Mouse (Mus musculus): ENCODE results near the gene Elfn1. TPM values are rescaled to one million over a fixed set of nuclear protein-coding genes. Genes with fewer than 3 reads are reported as not detected.

Gene Elfn1
- polyA plus RNA-seq, 1 experiment from 2014 or later: 0.44 TPM

DNA sequence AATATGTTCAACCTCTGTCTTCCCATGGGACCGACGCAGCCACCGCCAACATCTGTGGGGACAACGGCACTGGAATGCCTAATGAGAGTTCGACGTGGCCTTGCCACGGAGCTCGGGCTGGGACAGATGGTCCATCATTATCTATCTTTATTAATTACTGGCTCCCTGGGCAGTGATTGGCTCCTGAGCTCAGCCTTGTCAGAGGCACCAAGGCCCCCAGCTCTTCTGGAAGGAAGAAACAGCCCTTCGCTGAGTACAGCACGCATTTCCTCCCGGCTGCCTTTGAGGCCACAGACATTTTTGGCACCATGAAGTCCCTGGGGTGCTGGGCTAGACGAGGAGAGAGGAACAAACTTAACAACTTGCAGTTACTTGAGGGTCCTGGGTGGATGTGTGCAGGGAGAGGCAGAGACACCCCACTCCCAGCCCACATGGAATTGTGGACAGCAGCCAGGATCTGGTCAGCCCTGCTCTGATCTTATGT lies 13.7 kb upstream of the Elfn1 start:
- H3K27me3 ChIP-seq: peaks cover 3% of the 10 kb centered on the region; the same call in 1 of the 2 replicates
- H3K4me1 ChIP-seq: peaks cover 47% of the 10 kb centered on the region
- H3K4me3 ChIP-seq: no peak overlapping the region
- H3K27ac ChIP-seq: peak overlapping the region; percentile 22; the same call in 1 of the 2 replicates
- H3K9me3 ChIP-seq (replicated peaks): no peaks in the 10 kb centered on the region
- 46% methylated on average over 12 of the region's 12 CpGs for WGBS
- H3K4me2 ChIP-seq: no peak overlapping the region
- no peaks in the 10 kb centered on the region for H3K36me3 ChIP-seq (ENCODE audit: poor library complexity, severe bottlenecking)
- H3K9ac ChIP-seq: no peak overlapping the region
- peak; percentile 11; the same call in 1 of the 2 replicates for ATAC-seq

DNA sequence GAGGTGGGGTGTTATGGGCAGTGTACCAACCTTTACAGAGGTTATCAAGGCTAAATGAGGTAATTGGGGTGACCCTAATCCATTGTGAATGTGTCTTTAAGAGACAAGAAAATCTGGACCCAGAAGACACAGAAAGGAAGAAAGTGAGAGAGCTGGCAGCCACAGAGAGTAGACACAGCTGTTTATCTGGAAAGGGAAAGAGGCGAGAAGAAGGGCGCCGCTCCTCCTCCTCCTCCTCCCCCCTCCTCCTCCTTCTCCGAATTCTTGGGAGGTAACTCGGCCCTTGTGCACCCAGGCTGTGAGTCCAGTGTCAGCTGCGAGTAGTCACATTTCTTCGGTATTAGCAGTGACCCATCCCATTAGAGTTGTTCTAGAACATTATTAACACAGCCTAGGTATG lies 8.7 kb upstream of the Elfn1 start:
- Histone ChIP-seq H3K27ac (no peak overlapping the region), H3K4me2 (no peak overlapping the region), H3K4me1 (peaks cover 6% of the 10 kb centered on the region), H3K9ac (no peak overlapping the region), H3K4me3 (no peak overlapping the region), H3K27me3 (peaks cover 6% of the 10 kb centered on the region; the same call in 1 of the 2 replicates), H3K36me3 (ENCODE audit: poor library complexity, severe bottlenecking) (no peaks in the 10 kb centered on the region), H3K9me3 (replicated peaks) (no peaks in the 10 kb centered on the region)
- no peak for ATAC-seq
- 57% methylated on average over 7 of the region's 7 CpGs for WGBS

DNA sequence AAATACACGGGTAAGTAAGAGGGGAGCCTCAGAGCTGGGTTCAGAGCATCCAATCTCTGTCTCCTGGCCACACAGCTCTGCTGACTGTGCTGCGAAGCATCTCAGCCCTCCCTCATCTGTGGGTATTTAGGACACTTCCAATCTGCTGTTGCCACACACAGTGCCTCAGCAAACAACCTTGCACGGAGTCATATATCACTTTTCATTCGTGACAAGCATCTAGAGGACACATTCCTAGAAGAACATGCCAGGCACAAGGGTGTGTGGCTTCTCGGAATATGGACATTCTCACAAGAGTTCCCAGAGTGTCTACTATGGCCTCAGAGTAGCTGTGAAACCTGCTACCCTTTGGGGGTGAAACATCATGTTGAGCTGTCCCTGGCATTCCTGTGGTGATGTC lies 2.6 kb upstream of the Elfn1 start:
- Histone ChIP-seq H3K4me3 (no peak overlapping the region), H3K9me3 (replicated peaks) (no peaks in the 10 kb centered on the region), H3K36me3 (ENCODE audit: poor library complexity, severe bottlenecking) (no peaks in the 10 kb centered on the region), H3K4me1 (peaks cover 34% of the 10 kb centered on the region), H3K27me3 (peaks cover 60% of the 10 kb centered on the region), H3K27ac (no peak overlapping the region), H3K4me2 (no peak overlapping the region), H3K9ac (no peak overlapping the region)
- WGBS: 74% methylated on average over 5 of the region's 5 CpGs
- no peak for ATAC-seq

- Histone ChIP-seq H3K27ac (no peak overlapping the region), H3K4me3 (no peak overlapping the region; the same call in 1 of the 2 replicates), H3K9ac (0 out of 2 replicates have a peak overlapping the region, but pooled peaks have one; percentile 37), H3K4me1 (peaks cover 47% of the 10 kb centered on the region), H3K9me3 (replicated peaks) (no peaks in the 10 kb centered on the region), H3K27me3 (peaks cover 74% of the 10 kb centered on the region), H3K4me2 (peak overlapping the region; percentile 98; the same call in 1 of the 2 replicates), H3K36me3 (ENCODE audit: poor library complexity, severe bottlenecking) (no peaks in the 10 kb centered on the region)
- 45% methylated on average over 9 of the region's 9 CpGs for WGBS
- ATAC-seq: no peak
Measured at GRCm38 (mm10) chr5:139906507-139906906, 1.2 kb upstream of the Elfn1 start.

GRCm38 (mm10) chr5:139907241-139907640 lies 502 bp upstream of the Elfn1 start:
- Histone ChIP-seq H3K27me3 (peaks cover 81% of the 10 kb centered on the region), H3K9me3 (replicated peaks) (no peaks in the 10 kb centered on the region)

GRCm38 (mm10) chr5:139908243-139908810 lies 584 bp downstream of the Elfn1 start:
- Histone ChIP-seq H3K27ac (no peak overlapping the region; the same call in 1 of the 2 replicates), H3K9ac (peak overlapping the region; percentile 77), H3K4me3 (peak overlapping the region; percentile 63), H3K9me3 (replicated peaks) (no peaks in the 10 kb centered on the region), H3K36me3 (ENCODE audit: poor library complexity, severe bottlenecking) (no peaks in the 10 kb centered on the region), H3K27me3 (peaks cover 90% of the 10 kb centered on the region), H3K4me2 (peak overlapping the region; percentile 98), H3K4me1 (peaks cover 62% of the 10 kb centered on the region)
- ATAC-seq: peak; percentile 16; the same call in 1 of the 2 replicates
- WGBS: under 1% methylated on average over 70 of the region's 78 CpGs

More at GRCm38 (mm10) chr5:139907241-139907640, 502 bp upstream of the Elfn1 start:
- WGBS: under 1% methylated on average over 18 of the region's 19 CpGs
- peak overlapping the region; percentile 98 for H3K4me2 ChIP-seq
- H3K27ac ChIP-seq: no peak overlapping the region; the same call in 1 of the 2 replicates
- peaks cover 55% of the 10 kb centered on the region for H3K4me1 ChIP-seq
- H3K9ac ChIP-seq: peak overlapping the region; percentile 77; the same call in 1 of the 2 replicates
- H3K4me3 ChIP-seq: peak overlapping the region; percentile 63
- H3K36me3 ChIP-seq (ENCODE audit: poor library complexity, severe bottlenecking): no peaks in the 10 kb centered on the region
- peak; percentile 19; the same call in 1 of the 2 replicates for ATAC-seq

DNA sequence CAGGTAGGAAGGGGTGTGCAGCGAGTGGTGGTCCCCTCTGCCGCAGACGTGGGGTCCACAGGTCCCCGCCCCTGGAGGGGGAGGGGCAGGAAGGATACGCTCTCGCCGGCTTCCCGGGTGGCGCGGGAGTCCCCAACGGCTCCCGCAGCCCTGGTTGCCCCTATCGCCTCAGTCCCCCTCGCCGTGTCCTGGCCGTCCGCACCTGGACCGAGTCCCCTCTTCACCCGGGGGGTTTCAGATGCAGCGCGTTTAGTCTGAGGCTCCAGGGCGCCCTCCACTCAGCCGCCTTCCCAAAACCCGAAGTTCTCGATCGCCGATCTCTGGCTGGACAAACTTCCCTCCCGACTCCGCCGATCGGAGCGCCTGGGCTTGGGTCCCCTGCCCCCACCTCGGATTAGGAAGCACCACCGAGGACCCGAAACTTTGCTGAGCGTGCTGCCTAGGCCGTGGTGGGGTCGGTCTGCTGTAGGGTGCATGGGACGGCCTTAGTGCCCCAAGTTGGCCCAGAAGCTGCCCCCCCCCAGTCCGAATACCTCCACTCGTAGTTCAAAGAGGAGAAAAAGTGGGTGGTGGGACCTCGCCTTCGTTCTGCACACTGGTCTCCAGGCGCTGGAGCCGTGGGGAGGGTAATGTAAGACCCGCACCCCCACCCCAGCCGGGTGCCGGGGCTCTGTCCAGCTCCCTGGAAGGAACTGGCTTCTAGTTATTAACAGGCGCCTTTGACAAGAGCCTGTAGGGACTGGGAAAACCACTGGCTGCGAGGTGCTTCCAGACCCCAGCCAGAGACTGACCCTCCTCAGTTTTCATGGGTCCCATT lies 1.3 kb downstream of the Elfn1 start:
- H3K4me2 ChIP-seq: peak overlapping the region; percentile 98
- H3K36me3 ChIP-seq (ENCODE audit: poor library complexity, severe bottlenecking): no peaks in the 10 kb centered on the region
- H3K27me3 ChIP-seq: peaks cover 97% of the 10 kb centered on the region
- H3K9me3 ChIP-seq (replicated peaks): no peaks in the 10 kb centered on the region
- H3K4me1 ChIP-seq: peaks cover 62% of the 10 kb centered on the region
- H3K9ac ChIP-seq: peak overlapping the region; percentile 77
- H3K27ac ChIP-seq: no peak overlapping the region
- ATAC-seq: 0 out of 2 replicates have a peak, but pooled peaks have one; percentile 5
- H3K4me3 ChIP-seq: peak overlapping the region; percentile 63
- WGBS: under 1% methylated on average over 42 of the region's 50 CpGs

- under 1% methylated on average over 29 of the region's 29 CpGs for WGBS
Measured at GRCm38 (mm10) chr5:139909710-139910550, 2.2 kb downstream of the Elfn1 start.

GRCm38 (mm10) chr5:139910755-139911300 lies 3.1 kb downstream of the Elfn1 start:
- H3K4me3 ChIP-seq: peak overlapping the region; percentile 63
- H3K4me2 ChIP-seq: peak overlapping the region; percentile 98
- no peak for ATAC-seq

More at GRCm38 (mm10) chr5:139909710-139910550, 2.2 kb downstream of the Elfn1 start:
- H3K36me3 ChIP-seq (ENCODE audit: poor library complexity, severe bottlenecking): no peaks in the 10 kb centered on the region
- peaks cover 98% of the 10 kb centered on the region for H3K27me3 ChIP-seq
- H3K9me3 ChIP-seq (replicated peaks): no peaks in the 10 kb centered on the region
- H3K27ac ChIP-seq: no peak overlapping the region
- H3K4me1 ChIP-seq: peaks cover 62% of the 10 kb centered on the region
- peak overlapping the region; percentile 98 for H3K4me2 ChIP-seq
- peak overlapping the region; percentile 63 for H3K4me3 ChIP-seq
- ATAC-seq: no peak
- peak overlapping the region; percentile 77; the same call in 1 of the 2 replicates for H3K9ac ChIP-seq

DNA sequence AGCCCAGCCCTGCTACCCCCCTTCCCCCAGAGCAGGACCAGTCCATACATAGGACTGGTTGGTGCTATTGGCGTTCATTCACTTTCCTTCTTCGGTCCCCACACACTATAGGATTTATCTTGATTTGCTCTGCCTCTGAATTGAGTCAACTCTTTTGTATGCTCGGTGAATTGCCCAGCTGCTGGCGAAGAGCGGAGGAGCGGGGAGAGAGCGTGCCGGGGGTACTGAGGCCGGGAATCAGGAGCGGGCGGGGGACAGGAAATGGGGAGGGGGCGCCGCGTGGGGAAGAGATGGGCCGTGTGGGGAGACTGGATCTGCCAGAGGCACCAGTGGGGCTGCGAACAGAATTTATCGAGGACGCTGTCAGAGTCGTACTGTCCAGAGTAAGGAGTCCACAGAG lies 3.8 kb downstream of the Elfn1 start:
- WGBS: 2% methylated on average over 18 of the region's 19 CpGs
- Histone ChIP-seq H3K9me3 (replicated peaks) (no peaks in the 10 kb centered on the region), H3K4me2 (peak overlapping the region; percentile 98), H3K27ac (peak overlapping the region; percentile 48; the same call in 1 of the 2 replicates), H3K27me3 (peaks cover 95% of the 10 kb centered on the region), H3K9ac (peak overlapping the region; percentile 22; the same call in 1 of the 2 replicates), H3K36me3 (ENCODE audit: poor library complexity, severe bottlenecking) (no peaks in the 10 kb centered on the region), H3K4me1 (peaks cover 62% of the 10 kb centered on the region), H3K4me3 (peak overlapping the region; percentile 51)
- ATAC-seq: peak; percentile 23; the same call in 1 of the 2 replicates

More at GRCm38 (mm10) chr5:139910755-139911300, 3.1 kb downstream of the Elfn1 start:
- H3K9me3 ChIP-seq (replicated peaks): no peaks in the 10 kb centered on the region
- no peak overlapping the region for H3K9ac ChIP-seq
- no peak overlapping the region for H3K27ac ChIP-seq
- H3K27me3 ChIP-seq: peaks cover 98% of the 10 kb centered on the region
- H3K36me3 ChIP-seq (ENCODE audit: poor library complexity, severe bottlenecking): no peaks in the 10 kb centered on the region
- H3K4me1 ChIP-seq: peaks cover 62% of the 10 kb centered on the region
- 8% methylated on average over 3 of the region's 3 CpGs for WGBS

Data from forebrain, embryonic 13.5 days (tissue).